Mouse (Mus musculus) adrenal gland, postnatal 25 days (tissue): ENCODE data around the gene Rab12. TPM values are rescaled to one million over a fixed set of nuclear protein-coding genes. Genes with fewer than 3 reads are reported as not detected.
"Not testable (repeated sequence)": the region's sequence is repeated elsewhere in the genome, so short reads cannot be mapped to it uniquely, and the experiment has no call there.

Experiments
- DNase-seq: peaks from one replicate; pipeline ENCODE4 v3.0.0; 2021; ENCODE audit warnings: mixed read lengths
- long read RNA-seq: library from polyadenylated mRNA; stranded (forward); transcript quantifications from one replicate; pipeline ENCODE4 v2.0.0, GENCODE M21; 2021
- total RNA-seq: library from RNA; stranded (reverse); gene quantifications from 2 replicates; pipeline ENCODE4 v1.2.3, GENCODE M21; 2021

Rab12 gene
- total RNA-seq = 84.6 and 98.9 TPM in 2 replicates
- long read RNA-seq, transcript Rab12-205 (6 exons, 2,010 nt) = major isoform, 158 of 168 reads
- long read RNA-seq, partial matches to known transcripts = 3 of 168 reads
- long read RNA-seq, other reads (novel, unspliced or antisense) = 7 of 168 reads

- peak; percentile 92 for DNase-seq
Measured at GRCm38 (mm10) chr17:66519554-66520553, at the start of gene Rab12. TSS of gene Rab12 (minus strand) at chr17:66519729.

DNA sequence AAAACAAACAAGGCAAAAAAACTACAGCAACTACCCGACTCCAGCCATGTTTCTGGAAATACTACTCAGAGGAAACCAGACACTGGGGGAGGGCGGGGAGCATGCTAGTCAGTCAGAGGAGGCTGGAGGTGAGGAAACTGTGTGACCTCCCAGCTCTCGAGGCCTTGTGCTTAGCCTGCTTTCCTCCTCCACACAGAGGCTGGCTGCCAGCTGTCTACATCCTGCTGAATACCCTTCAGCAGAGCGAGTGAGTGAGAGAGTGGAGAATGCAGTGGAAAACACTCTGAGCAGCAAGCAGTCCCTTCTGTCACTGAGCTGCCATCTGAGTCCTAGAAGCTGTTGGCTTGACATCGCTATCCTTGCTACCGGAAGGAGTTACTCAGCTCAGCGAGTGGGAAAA lies 44.7 kb upstream of the Rab12 start:
- DNase-seq = no peak

- DNase-seq = no peak
Measured at GRCm38 (mm10) chr17:66563551-66563950, 44.0 kb upstream of the Rab12 start.

- no peak for DNase-seq
Measured at GRCm38 (mm10) chr17:66561380-66561779, 41.9 kb upstream of the Rab12 start.

DNA sequence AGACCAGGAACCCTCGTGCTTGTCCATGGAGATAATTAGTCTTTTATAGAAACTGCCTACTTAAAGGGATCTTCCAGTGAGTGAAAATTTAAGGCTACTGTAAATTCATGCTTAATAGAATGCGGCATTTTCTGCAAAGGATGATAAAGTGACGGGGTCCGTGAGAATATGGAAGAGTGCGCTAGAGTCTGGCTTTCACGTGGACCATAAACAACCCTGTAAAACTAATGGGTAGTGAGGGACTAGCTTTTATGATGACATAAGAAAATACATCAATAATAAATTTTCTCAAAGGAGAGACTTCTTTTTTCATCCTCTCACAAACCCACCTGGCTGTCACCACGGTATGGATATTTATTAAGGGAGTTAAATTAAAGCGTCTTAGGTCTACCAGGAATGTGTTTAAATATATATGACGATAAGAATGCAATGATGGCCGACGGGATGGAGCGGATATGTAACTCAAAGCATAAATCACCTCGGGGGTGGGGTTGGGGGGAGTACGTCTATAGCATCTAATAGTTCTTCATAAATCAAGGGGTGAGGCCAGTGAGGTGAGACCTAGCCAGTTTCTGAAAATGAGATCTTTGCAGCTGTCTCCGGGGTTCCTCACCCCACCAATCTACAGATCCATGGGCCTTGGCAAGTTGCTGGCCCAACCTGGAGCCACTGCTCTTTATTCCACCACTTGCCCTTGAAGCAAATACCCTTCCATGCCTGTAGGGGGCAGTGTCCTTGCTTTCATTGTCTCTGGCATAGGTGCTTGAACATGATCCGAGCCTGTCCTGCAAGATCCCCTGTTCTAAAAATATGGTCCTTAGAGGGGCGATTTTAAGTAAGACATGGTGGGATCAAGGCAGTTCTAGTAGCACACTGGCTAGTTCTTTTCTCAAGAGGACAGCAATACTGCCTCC lies 39.1 kb upstream of the Rab12 start:
- no peak for DNase-seq

GRCm38 (mm10) chr17:66552690-66553089 lies 33.2 kb upstream of the Rab12 start:
- DNase-seq = no peak

GRCm38 (mm10) chr17:66550486-66550885 lies 31.0 kb upstream of the Rab12 start:
- DNase-seq = no peak

GRCm38 (mm10) chr17:66532285-66532684 lies 12.8 kb upstream of the Rab12 start:
- no peak for DNase-seq

GRCm38 (mm10) chr17:66523396-66523795 lies 3.9 kb upstream of the Rab12 start:
- no peak for DNase-seq

DNA sequence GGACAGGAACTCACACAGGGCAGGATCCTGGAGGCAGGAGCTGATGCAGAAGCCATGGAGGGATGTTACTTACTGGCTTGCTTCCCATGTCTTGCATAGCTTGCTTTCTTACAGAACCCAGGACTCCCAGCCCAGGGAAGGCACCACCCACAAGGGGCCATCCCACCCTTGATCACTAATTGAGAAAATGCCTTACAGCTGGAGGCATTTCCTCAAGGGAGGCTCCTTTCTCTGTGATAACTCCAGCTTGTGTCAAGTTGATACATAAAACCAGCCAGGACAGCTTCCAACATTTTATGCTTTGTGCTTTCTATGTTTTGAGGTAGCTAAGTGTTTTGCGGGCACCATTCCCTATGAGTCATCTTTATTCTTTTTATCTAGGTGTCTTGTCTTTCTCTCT lies 3.1 kb upstream of the Rab12 start:
- not testable (repeated sequence) for DNase-seq

DNA sequence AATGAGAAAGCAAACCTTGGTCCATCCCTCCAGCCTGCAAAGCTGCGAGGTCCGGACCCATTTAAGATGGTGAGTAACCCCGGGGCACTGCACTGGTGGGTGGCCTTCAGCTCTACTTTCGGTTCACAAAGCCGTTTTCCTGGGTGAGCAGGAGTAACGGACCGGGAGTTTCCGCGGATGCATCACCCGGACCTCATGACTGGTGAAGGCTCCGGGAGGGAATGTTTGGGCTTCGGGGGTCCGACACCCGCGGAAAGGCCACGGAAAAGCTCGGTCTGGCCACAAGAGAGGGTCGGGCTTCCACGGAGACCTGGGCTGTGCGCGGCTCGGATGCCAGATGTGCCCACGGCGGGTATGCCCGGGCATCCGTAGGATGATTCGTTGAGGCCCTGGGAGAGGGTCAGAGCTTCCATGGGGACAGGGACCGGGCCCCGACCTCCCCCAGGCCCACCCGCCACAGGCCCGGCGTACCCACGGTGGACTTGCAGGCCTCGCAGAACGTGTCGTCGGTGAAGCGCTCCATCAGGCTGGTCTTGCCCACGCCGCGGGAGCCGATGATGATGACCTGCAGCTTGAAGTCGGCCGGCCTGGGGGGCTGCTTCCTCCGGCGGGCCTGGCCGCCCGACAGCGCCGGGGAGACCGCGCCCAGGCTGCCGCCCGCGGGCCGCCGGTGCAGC lies 514 bp downstream of the Rab12 start:
- peak; percentile 46 for DNase-seq

DNA sequence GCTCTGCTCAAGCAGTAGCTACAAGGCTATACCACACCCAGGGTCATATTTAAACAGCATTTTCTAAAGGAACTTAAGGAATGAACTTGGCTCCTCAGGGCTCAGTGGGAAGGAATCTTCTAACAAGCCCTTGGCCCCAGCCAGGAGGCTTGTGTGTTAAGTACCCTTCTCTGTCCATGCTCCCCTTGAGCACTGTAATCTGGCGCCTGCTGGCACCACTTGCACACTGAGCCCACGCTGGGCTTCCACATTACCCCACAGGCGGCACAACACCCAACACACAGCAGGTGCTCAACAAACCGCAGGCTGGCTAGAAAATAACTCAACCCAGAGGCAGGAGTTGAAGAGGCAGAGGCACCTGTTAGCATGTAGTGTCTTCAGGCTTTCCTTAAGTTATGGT lies 2.6 kb downstream of the Rab12 start:
- no peak for DNase-seq

- DNase-seq = no peak
Measured at GRCm38 (mm10) chr17:66514288-66514995, 5.1 kb downstream of the Rab12 start.

GRCm38 (mm10) chr17:66512202-66512956 lies 7.2 kb downstream of the Rab12 start:
- DNase-seq = no peak

- peak; percentile 87 for DNase-seq
Measured at GRCm38 (mm10) chr17:66510221-66510683, 9.3 kb downstream of the Rab12 start.

DNA sequence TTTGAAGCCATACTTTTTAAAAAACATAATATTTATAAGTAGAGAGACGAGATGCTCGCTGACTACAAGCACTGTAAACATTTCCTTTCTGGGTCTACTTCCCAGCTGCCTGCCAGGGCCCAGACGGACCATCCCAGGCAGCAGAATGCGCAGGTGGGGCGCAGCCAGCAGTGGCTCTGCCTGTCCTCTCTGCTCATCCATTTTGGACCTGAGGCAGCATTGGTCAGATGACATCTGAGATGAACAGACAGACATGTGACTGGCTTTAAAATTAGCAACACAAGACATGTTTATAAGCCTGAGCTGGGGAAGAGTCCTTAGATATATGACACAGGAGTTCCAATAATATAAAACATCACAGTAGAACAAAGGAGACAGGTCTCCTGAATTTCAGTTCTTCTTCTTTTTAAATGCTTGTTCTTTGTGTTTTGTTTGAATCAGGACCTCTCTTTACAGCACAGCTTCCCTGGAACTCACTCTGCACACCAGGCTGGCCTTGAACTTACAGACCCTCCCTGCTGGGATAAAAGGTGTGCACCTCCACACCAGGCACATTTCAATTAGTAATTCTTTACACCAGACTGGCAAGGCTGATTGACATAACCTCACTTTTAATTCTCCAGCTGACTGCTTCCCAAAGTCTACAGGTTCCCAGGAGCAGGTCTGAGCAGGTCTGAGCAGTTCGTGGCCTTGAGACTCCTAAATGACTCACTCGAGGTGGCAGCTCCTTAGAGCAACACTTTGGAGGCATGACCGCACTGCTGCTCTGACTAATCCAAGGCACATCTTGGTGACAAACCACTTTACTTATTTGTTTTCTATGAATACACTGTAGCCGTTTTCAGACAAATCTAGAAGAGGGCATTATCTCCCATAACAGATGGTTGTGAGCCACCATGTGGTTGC lies 12.2 kb downstream of the Rab12 start:
- DNase-seq = no peak

DNA sequence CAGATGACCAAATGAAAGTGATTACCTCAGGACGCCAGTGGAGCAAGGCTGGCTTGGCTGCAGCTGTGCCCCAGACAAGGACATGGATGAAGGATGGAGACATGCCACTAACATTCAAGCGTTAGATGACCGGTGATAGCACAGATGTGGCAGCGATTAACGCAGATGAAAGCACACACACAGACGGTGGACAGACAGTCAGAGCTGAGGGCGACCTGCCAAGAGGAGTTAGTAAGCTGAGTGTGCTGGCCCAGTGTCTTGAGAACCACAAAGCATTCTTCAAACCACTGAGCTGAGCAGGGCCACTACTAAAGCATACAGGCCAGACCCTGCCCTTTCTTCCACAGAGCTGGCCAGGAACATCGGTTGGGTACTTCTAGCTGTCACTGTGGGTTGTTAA lies 14.6 kb downstream of the Rab12 start:
- peak; percentile 66 for DNase-seq

GRCm38 (mm10) chr17:66504248-66504647 lies 15.3 kb downstream of the Rab12 start:
- no peak for DNase-seq

DNA sequence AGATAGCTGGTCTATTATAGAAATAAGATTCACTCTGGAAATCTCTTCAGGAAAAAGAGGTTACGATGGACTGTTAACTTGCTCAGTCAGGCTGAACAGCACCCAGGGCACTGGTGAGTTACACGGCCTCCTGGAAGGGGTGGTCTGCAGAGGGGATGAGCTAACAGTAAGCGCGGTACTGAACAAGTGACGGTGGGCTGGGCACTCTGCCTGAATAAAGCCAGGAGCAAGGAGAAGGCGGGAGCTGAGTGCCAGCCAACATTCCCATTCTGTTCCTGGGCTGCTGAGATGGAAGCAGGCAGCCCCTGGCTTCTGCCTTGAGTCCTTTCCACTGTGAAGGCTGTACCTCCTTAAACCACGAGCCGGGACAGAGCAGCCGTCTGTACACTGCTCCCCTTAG lies 16.1 kb downstream of the Rab12 start:
- DNase-seq = no peak
